Mouse (Mus musculus): ENCODE measurements around the gene Gfm1. TPM values are rescaled to one million over a fixed set of nuclear protein-coding genes. Genes with fewer than 3 reads are reported as not detected.

Gfm1 gene
- 54.2 TPM for polyA plus RNA-seq (2017; shearing (Covaris generic))

GRCm38 (mm10) chr3:67429999-67430380 is at the start of gene Gfm1:
Gfm1 (plus strand) TSS chr3:67430096.

GRCm38 (mm10) chr3:67463450-67464372 is 33.8 kb downstream of the Gfm1 start, which contains the start of gene Lxn:
Lxn (minus strand) TSS chr3:67463926.

GRCm38 (mm10) chr3:67515274-67515801 is 85.4 kb downstream of the Gfm1 start, which contains the start of gene Rarres1:
Rarres1 (minus strand) TSS chr3:67515523.

Other genes with a start within 250 kb of the Gfm1 start
- 1.7 TPM for gene Mlf1, start 56.0 kb upstream of the Gfm1 start, polyA plus RNA-seq (2017; shearing (Covaris generic))
- gene Gm17402, start 54.9 kb upstream of the Gfm1 start, polyA plus RNA-seq (2017; shearing (Covaris generic)): not detected
- gene Lxn, start 33.8 kb downstream of the Gfm1 start, polyA plus RNA-seq (2017; shearing (Covaris generic)): 92.1 TPM
- not detected for gene Rarres1, start 85.4 kb downstream of the Gfm1 start, polyA plus RNA-seq (2017; shearing (Covaris generic))
- 54.5 TPM for gene Mfsd1, start 152.6 kb downstream of the Gfm1 start, polyA plus RNA-seq (2017; shearing (Covaris generic))